Mouse (Mus musculus) hindbrain, embryonic 10.5 days (tissue): ENCODE measurements around the gene Lnx2. TPM values are rescaled to one million over a fixed set of nuclear protein-coding genes. Genes with fewer than 3 reads are reported as not detected.

Source experiments
- DNase-seq: peaks from one replicate; pipeline ENCODE4 v3.0.0-alpha.2; 2017; ENCODE audit warnings: low spot score
- H3K27ac ChIP-seq: fragments of 300-500 bp; sonication (generic); 2 replicates; pipeline ENCODE4 v1.5.1; 2016; ENCODE audit warnings: mild to moderate bottlenecking, moderate library complexity
- H3K27me3 ChIP-seq: fragments of 300-500 bp; sonication (generic); 2 replicates; pipeline ENCODE4 v1.6.1; 2016; ENCODE audit warnings: mild to moderate bottlenecking; ENCODE audit not compliant: poor library complexity, insufficient read depth, severe bottlenecking
- H3K36me3 ChIP-seq: fragments of 300-500 bp; sonication (generic); 2 replicates; pipeline ENCODE4 v1.6.1; 2016; ENCODE audit warnings: mild to moderate bottlenecking, moderate library complexity
- H3K4me1 ChIP-seq: fragments of 300-500 bp; sonication (generic); replicated peaks from 2 replicates; pipeline ENCODE4 v1.6.1; 2016; ENCODE audit warnings: mild to moderate bottlenecking
- H3K4me3 ChIP-seq: fragments of 300-500 bp; sonication (generic); 2 replicates; pipeline ENCODE4 v1.5.1; 2016; ENCODE audit warnings: mild to moderate bottlenecking, moderate library complexity
- H3K9me3 ChIP-seq: fragments of 300-500 bp; sonication (generic); 2 replicates; pipeline ENCODE4 v1.6.1; 2016; ENCODE audit warnings: mild to moderate bottlenecking, moderate library complexity
- WGBS: fragments of 180-500 bp; shearing (Covaris S2); methylation state at CpG from one replicate; pipeline ENCODE4 v1.1.7; 2016; 5-methylcytosine and 5-hydroxymethylcytosine counted together
- polyA plus RNA-seq: library from polyadenylated mRNA; unstranded; fragments of >200 nt; fragmentation: Nextera tagmentation; extraction: Ambion mirVana; gene quantifications from 2 replicates; pipeline ENCODE4 v1.2.1, GENCODE M21; 2016

The Lnx2 gene
- polyA plus RNA-seq, 1 experiment from 2014 or later = 8.2 TPM

DNA sequence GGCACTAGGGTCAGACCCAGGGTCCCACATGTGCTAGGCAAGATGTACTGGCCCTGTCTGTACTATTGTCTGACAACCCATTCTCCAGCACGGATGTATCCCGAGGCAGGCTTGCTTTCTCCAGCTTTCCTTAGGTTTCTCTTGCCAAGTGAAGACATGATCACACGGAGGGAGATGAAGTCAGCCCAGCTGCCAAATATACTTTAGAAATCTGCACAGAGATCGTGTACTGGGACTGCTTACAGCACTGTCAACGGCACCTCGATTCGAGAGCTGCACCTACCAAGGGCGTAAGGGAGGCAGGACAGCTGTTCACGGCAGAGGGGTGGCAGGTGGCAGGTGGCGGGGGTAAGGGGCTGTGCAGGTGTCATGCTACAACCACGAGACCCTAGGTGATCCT, 55.8 kb downstream of the Lnx2 start:
- Histone ChIP-seq H3K9me3 (no peaks in the 10 kb centered on the region), H3K36me3 (peaks cover 37% of the 10 kb centered on the region), H3K27ac (no peak overlapping the region), H3K4me1 (0 out of 2 replicates have a peak, but pooled peaks cover 2% of the 10 kb centered on the region), H3K27me3 (no peaks in the 10 kb centered on the region), H3K4me3 (no peak overlapping the region)
- 94% methylated on average over 11 of the region's 11 CpGs for WGBS
- no peak for DNase-seq

DNA sequence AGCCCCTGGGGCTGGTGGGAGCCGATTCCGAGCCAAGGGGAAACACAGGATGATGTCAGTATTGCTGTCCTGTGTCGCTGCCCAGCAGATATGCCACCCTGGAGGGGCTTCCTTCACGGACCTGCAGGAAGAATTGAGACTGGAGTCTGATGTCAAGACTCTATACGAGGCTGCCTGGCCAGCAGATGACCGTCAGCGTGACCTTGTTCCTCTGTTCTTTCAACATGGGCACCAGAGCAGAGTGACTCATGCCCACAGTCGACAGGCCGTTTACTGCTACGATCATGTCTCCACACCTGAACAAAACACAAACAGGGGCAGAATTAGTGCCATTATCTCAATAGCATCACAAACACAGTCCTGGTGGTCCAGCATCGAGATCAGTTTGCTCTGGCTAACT, 57.6 kb downstream of the Lnx2 start:
- WGBS = 90% methylated on average over 11 of the region's 11 CpGs
- Histone ChIP-seq H3K27me3 (no peaks in the 10 kb centered on the region), H3K9me3 (no peaks in the 10 kb centered on the region), H3K4me3 (no peak overlapping the region), H3K36me3 (peaks cover 34% of the 10 kb centered on the region), H3K27ac (no peak overlapping the region), H3K4me1 (0 out of 2 replicates have a peak, but pooled peaks cover 2% of the 10 kb centered on the region)
- no peak for DNase-seq

DNA sequence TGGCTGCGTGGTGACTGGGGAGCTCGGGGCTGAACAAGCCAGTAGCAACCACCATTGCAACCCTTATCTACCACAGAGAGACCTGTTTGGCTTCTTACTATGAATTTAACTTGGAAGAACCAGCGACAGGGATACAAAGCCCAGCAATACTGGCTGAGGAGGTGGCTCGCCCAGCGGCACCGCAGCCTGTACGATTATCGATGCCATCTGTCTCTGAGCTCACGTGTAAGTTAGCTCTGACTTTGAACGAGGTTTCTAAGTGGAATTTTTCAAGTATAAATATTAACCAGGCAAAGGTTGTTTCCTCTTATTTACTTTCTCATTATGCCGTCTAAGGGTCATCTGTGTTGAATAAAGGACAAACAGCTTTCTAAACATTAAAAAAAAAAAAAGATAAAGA, 58.9 kb downstream of the Lnx2 start:
- no peak for DNase-seq
- Histone ChIP-seq H3K27me3 (no peaks in the 10 kb centered on the region), H3K36me3 (peaks cover 29% of the 10 kb centered on the region), H3K9me3 (no peaks in the 10 kb centered on the region), H3K27ac (no peak overlapping the region), H3K4me1 (0 out of 2 replicates have a peak, but pooled peaks cover 2% of the 10 kb centered on the region), H3K4me3 (no peak overlapping the region)
- WGBS = 88% methylated on average over 11 of the region's 11 CpGs

DNA sequence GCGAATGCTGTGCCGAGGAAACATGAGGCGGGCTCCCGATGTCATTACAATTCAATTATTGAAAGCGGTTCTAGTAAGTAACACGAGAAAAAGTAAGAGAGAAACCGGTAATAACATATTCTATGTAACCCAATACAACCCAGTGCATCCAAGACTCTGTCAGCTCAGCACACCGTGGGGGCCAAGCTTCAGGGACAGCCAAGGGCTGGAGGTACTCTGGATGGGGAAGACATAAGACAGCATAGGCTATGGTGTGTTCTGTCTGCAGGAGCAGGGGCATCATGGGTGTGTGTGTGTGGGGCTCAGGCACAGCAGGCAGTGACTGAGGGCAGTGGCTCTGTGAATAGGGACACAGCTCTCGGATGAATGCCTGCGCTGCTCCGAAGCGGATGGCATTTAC, 59.8 kb downstream of the Lnx2 start:
- peaks cover 29% of the 10 kb centered on the region for H3K36me3 ChIP-seq
- no peaks in the 10 kb centered on the region for H3K27me3 ChIP-seq
- H3K4me1 ChIP-seq = 0 out of 2 replicates have a peak, but pooled peaks cover 1% of the 10 kb centered on the region
- no peaks in the 10 kb centered on the region for H3K9me3 ChIP-seq
- H3K4me3 ChIP-seq = no peak overlapping the region
- WGBS = 84% methylated on average over 12 of the region's 12 CpGs
- DNase-seq = no peak
- H3K27ac ChIP-seq = no peak overlapping the region

DNA sequence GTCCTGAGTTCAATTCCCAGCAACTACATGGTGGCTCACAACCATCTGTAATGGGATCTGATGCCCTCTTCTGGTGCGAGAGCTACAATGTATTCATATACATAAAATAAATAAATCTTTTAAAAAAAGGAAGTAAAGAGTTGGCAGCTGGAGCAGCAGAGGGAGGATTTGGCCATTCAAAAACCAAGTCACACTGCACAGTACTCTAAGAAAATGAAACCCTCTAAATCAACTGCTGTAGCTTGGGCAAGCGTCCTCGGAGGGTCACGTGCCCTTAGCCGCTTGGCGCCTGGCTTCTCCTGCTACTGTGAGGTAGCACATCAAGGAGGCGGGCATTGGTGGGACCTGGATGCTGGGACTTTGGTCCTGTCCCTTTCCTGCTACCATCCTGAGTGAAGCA, 61.2 kb downstream of the Lnx2 start:
- no peaks in the 10 kb centered on the region for H3K4me1 ChIP-seq
- no peaks in the 10 kb centered on the region for H3K9me3 ChIP-seq
- no peak for DNase-seq
- no peaks in the 10 kb centered on the region for H3K27me3 ChIP-seq
- H3K27ac ChIP-seq = no peak overlapping the region
- H3K36me3 ChIP-seq = peaks cover 23% of the 10 kb centered on the region
- 94% methylated on average over 7 of the region's 7 CpGs for WGBS
- H3K4me3 ChIP-seq = no peak overlapping the region

DNA sequence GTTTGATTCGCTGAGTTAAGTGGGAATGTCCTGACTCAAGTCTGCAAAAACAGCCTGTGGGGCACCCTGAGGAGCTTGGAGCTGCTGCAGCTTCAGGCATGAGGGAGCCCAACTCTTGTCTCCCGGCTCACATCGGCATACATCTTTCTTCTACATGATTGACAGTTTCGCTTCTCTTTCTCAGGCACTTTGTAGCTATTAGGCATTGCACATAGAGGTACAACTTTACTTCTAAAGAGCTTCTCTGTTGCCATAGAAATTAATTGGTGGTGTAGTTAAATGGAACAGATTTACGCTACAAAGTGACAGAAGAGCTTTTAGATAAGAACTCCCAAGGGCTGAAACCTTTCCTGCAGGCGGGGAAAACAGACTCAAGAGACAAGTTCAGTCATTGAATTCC, 62.5 kb downstream of the Lnx2 start:
- no peaks in the 10 kb centered on the region for H3K4me1 ChIP-seq
- no peak overlapping the region for H3K27ac ChIP-seq
- 62% methylated on average over 6 of the region's 6 CpGs for WGBS
- no peaks in the 10 kb centered on the region for H3K9me3 ChIP-seq
- H3K36me3 ChIP-seq = peaks cover 12% of the 10 kb centered on the region
- DNase-seq = no peak
- no peak overlapping the region for H3K4me3 ChIP-seq
- H3K27me3 ChIP-seq = no peaks in the 10 kb centered on the region

DNA sequence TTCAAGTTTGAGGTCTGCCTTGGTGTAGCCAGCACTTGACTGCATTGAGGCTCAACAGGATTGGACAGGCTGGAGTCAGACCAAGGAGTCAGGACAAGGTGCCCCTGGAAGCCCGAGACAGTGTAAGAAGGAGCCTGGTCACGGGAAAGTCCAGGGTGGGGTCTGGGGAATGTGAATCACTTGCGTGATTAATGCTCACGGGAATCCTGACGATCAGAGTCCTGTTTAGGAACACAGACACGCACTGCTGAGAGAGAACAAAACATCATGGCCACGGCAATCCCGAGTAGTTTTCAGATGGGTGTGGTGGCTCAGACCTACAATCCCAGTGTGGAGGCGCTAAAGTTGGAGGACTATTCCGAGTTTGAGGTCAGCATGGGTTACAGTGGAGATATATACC, 65.1 kb downstream of the Lnx2 start:
- Histone ChIP-seq H3K4me1 (no peaks in the 10 kb centered on the region), H3K4me3 (no peak overlapping the region), H3K27me3 (no peaks in the 10 kb centered on the region), H3K36me3 (no peaks in the 10 kb centered on the region), H3K9me3 (no peaks in the 10 kb centered on the region), H3K27ac (no peak overlapping the region)
- WGBS = 84% methylated on average over 10 of the region's 10 CpGs
- DNase-seq = no peak

DNA sequence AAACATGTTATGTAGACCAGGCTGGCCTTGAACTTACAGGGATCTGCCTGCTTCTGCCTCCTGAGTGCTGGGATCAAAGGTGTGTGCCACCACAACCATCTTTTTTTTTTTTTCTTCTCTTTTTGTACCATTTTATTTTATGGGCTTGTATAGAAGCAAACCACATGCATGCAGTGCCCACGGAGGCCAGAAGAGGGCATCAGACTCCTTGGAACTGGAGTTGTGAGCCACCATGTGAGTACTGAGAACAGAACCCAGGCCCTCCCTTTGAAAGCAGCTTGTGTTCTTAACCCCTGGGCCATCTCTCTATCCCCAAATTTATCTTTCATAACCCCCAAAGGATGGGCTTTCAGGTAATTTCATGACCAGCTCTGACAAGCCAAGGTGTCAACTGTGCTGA, 73.1 kb downstream of the Lnx2 start:
- WGBS = 65% methylated on average over 1 of the region's 1 CpGs

DNA sequence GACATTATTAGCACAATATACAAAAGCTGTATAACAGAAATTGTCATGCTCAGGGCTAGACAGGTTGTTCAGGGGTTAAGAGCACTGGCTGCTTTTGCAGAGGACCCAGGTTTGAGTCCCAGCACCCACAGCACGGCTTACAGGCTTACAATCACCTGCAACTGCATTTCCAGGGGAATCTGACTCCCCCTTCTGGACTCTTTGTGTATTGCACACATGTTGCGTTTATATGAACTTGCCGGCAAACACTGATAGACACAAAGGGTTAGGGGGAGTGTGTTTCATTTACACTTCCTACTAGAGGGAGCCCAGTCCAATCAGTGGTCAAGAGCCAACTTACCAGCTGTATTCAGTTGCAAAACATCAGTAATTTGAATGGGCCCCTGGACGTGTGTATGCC, 75.1 kb downstream of the Lnx2 start:
- peaks cover 23% of the 10 kb centered on the region for H3K9me3 ChIP-seq
- 85% methylated on average over 4 of the region's 4 CpGs for WGBS
- no peaks in the 10 kb centered on the region for H3K36me3 ChIP-seq
- no peak for DNase-seq
- H3K27me3 ChIP-seq = no peaks in the 10 kb centered on the region
- H3K27ac ChIP-seq = no peak overlapping the region
- no peak overlapping the region for H3K4me3 ChIP-seq
- no peaks in the 10 kb centered on the region for H3K4me1 ChIP-seq

More for the DNA sequence above, 73.1 kb downstream of the Lnx2 start:
- Histone ChIP-seq H3K27ac (no peak overlapping the region), H3K27me3 (no peaks in the 10 kb centered on the region), H3K36me3 (no peaks in the 10 kb centered on the region), H3K9me3 (peaks cover 23% of the 10 kb centered on the region), H3K4me3 (no peak overlapping the region), H3K4me1 (no peaks in the 10 kb centered on the region)
- no peak for DNase-seq

DNA sequence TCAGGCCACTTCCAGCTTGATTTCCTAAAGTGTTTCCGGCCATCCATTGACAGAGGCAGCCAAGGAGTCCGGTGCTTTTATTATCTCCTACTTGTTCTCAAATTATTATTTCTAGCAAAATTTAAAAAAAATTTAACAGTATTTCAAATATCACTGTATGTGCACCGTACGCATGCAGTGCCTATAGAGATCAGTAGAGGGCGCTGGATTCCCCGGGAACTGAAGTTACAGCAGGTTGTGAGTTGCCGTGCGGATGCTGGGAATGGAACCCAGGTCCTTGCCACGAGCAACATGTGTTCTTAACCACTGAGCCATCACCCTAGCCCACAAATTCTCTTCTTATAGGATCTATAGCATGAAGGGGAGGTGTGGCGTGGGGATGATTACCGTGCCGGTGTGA, 77.6 kb downstream of the Lnx2 start:
- Histone ChIP-seq H3K4me3 (no peak overlapping the region), H3K9me3 (peaks cover 18% of the 10 kb centered on the region), H3K36me3 (no peaks in the 10 kb centered on the region), H3K4me1 (no peaks in the 10 kb centered on the region), H3K27me3 (no peaks in the 10 kb centered on the region), H3K27ac (no peak overlapping the region)
- no peak for DNase-seq
- 94% methylated on average over 12 of the region's 12 CpGs for WGBS

DNA sequence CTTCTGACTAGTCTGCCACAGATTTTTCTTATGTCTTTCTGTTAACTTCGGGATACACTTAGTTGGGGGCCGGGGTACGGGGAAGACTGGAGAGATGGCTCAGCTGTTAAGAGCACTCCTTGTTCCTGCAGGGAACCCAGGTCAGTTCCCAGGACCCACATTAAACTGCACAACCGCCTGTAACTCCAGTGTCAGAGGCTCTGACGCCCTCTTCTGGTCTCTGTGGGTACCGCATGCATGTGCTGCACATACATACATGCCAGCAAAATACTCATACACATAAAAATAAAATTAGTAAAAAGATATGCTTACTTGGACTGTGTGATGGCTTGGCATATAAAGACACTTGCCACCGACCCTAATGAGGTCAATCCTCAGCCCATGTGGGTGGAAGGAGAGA, 79.6 kb downstream of the Lnx2 start:
- no peaks in the 10 kb centered on the region for H3K36me3 ChIP-seq
- H3K27me3 ChIP-seq = no peaks in the 10 kb centered on the region
- 83% methylated on average over 7 of the region's 7 CpGs for WGBS
- no peak for DNase-seq
- no peak overlapping the region for H3K4me3 ChIP-seq
- H3K9me3 ChIP-seq = 0 out of 2 replicates have a peak, but pooled peaks cover 11% of the 10 kb centered on the region
- no peak overlapping the region for H3K27ac ChIP-seq
- H3K4me1 ChIP-seq = no peaks in the 10 kb centered on the region

DNA sequence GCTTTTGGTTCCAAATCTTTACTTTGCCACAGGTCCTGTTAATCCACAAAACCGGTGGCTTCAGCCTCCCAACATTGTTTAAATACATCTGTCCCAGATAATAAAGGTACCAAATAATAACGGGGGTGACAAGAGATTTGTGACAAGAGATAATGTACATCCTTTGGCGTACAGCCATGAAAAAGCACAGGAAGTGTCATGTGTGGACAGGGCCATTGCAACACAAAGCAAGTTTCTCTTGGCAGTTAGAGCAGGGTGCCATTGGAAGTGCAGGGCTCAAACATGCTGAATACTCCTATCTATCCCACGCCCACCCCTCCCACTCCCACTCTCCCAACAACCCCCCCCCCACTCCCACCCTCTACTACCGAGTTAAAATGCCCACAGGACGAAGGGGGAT, 81.4 kb downstream of the Lnx2 start:
- Histone ChIP-seq H3K9me3 (0 out of 2 replicates have a peak, but pooled peaks cover 6% of the 10 kb centered on the region), H3K27me3 (no peaks in the 10 kb centered on the region), H3K4me3 (no peak overlapping the region), H3K27ac (no peak overlapping the region), H3K4me1 (no peaks in the 10 kb centered on the region), H3K36me3 (no peaks in the 10 kb centered on the region)
- no peak for DNase-seq
- WGBS = 80% methylated on average over 6 of the region's 6 CpGs

DNA sequence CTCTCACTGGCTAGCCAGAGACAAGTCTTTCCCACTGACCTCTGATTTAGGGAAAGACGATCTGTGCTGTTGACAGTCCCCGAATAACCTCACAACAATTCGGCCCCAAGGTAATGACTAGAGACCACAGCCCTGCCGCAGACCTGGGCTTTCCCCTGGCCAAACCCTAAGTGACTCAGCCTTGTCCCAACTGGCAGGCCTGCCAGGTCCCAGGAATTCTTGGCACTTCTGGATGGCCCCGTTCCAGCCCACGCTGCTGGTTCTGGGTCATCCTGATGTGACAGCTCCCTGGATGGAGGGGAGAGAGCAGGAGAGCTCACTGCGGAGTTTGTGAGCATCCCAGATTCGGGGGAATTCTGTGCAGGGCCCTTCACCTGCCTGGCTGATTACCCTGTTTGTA, 82.9 kb downstream of the Lnx2 start:
- Histone ChIP-seq H3K9me3 (no peaks in the 10 kb centered on the region), H3K4me1 (no peaks in the 10 kb centered on the region), H3K27ac (no peak overlapping the region), H3K27me3 (no peaks in the 10 kb centered on the region), H3K36me3 (no peaks in the 10 kb centered on the region), H3K4me3 (no peak overlapping the region)
- DNase-seq = no peak
- 84% methylated on average over 8 of the region's 8 CpGs for WGBS

DNA sequence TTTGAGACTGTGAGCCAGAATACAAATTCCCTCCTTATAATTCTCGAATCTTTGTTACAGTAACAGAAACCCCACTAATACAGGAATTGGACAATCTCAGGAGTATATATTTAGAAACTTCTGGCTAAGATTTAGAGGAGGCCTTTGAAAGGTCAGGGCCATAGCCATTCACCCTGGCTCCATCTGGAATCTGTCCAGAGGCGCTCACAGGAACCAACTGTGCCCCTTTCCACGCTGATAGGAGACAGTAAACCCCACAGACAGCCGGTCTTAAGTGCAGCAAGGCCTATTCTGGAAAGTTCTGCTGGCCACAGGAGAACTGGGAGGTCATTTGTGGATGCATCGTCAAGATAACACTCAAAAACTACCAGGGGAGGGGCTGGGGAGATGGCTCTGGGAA, 87.3 kb downstream of the Lnx2 start:
- H3K9me3 ChIP-seq = no peaks in the 10 kb centered on the region
- H3K27ac ChIP-seq = no peak overlapping the region
- H3K27me3 ChIP-seq = peaks cover 21% of the 10 kb centered on the region
- WGBS = 88% methylated on average over 5 of the region's 5 CpGs
- DNase-seq = no peak
- H3K4me1 ChIP-seq = no peaks in the 10 kb centered on the region
- H3K36me3 ChIP-seq = no peaks in the 10 kb centered on the region
- H3K4me3 ChIP-seq = no peak overlapping the region
